8 mouse cellular contexts compared by ENCODE assay signal in the genomic region with DNA sequence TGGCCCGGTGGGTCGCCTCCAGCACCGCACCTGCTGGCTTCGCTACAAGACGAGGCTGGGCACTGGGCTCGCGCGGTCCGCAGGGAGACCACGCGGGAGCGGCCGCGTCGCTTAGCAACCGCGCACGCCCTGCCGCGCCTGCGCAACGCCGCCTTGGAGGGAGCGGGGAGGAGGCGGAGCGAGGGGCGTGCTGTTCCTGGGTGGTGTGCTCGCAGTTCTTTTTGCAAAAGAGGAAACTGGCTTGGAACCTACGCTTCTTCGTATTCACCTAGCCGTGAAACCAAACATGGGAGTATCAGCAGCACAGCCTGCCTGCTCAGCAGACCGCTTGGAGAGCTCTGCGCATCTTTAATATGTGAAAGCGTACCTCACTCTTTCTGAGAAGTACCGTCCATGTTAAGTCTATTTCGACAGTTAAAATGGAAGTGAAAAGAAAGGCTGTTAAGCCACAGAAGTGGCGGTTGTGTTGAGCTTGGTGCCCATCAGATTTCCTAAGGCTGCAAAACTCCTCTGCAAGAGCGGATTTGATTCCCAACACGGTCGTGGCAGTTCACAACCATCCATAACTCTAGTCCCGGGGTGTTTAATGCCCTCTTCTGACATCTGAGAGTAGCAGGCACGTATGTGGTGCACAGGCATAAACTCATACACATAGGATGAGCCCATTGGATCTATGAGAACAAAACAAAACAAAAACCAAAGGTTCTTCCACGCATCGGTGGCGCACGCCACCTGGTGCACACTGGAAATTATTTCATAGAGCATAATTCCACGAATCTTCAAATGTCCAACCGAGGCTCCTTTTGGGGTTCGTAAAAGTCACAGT. TPM values are rescaled to one million over a fixed set of nuclear protein-coding genes. Genes with fewer than 3 reads are reported as not detected.
DNase-seq lines count a peak whose midpoint lies in the region; ATAC-seq and TF ChIP-seq lines count a peak whose summit lies in the region.

Gene Dyrk3 (minus strand): TSS at position 150 of the 826 bp plus-strand sequence.

- H3K27ac ChIP-seq in CH12.LX (ENCODE audit: insufficient read depth, low read depth) = peak within 1 kb of the TSS; percentile 92
- H3K27ac ChIP-seq in forebrain, embryonic 11.5 days (ENCODE audit: low read depth, low read length) = peak within 1 kb of the TSS; percentile 80
- peak within 1 kb of the TSS; percentile 87 for H3K27ac ChIP-seq in heart, postnatal 0 days (ENCODE audit: low read depth)
- peak within 1 kb of the TSS; percentile 92 for H3K27ac ChIP-seq in neural tube, embryonic 15.5 days (replicated peaks)

- no peaks in the 10 kb centered on the region for H3K9me3 ChIP-seq in CH12.LX (replicated peaks; ENCODE audit: low read length)
- no peaks in the 10 kb centered on the region for H3K9me3 ChIP-seq in forebrain, embryonic 11.5 days (ENCODE audit: control insufficient read depth, low read length)
- H3K9me3 ChIP-seq in heart, postnatal 0 days (replicated peaks; ENCODE audit: control insufficient read depth, low read length) = no peaks in the 10 kb centered on the region
- H3K9me3 ChIP-seq in neural tube, embryonic 15.5 days (replicated peaks) = no peaks in the 10 kb centered on the region

- dilution Hi-C loops in CH12.LX (cut with MboI; ENCODE audit: extremely low pct_ligation_motif_present, extremely low pct_unique_long_range_greater_than_20kb, low sequenced_read_pairs) = no loop called here

- peaks cover 4 to 12% of the 10 kb centered on the region in 2 experiments for H3K36me3 ChIP-seq in CH12.LX (replicated peaks in 1 of 2; ENCODE audit: control insufficient read depth in 1 of 2, insufficient read depth in 1 of 2, low read length in 1 of 2)
- no peaks in the 10 kb centered on the region for H3K36me3 ChIP-seq in forebrain, embryonic 11.5 days (ENCODE audit: control insufficient read depth, insufficient read depth, low read length)
- no peaks in the 10 kb centered on the region for H3K36me3 ChIP-seq in heart, postnatal 0 days (replicated peaks; ENCODE audit: control insufficient read depth, insufficient read depth, low read length)
- 0 out of 2 replicates have a peak, but pooled peaks cover 2% of the 10 kb centered on the region for H3K36me3 ChIP-seq in neural tube, embryonic 15.5 days

- peaks cover 13 to 71% of the 10 kb centered on the region in 2 experiments for H3K4me1 ChIP-seq in CH12.LX (ENCODE audit: control insufficient read depth in 1 of 2, insufficient read depth in 2 of 2)
- H3K4me1 ChIP-seq in forebrain, embryonic 11.5 days (replicated peaks; ENCODE audit: control insufficient read depth, insufficient read depth, low read length) = peaks cover 17% of the 10 kb centered on the region
- peaks cover 7% of the 10 kb centered on the region for H3K4me1 ChIP-seq in heart, postnatal 0 days (ENCODE audit: control insufficient read depth, insufficient read depth)
- H3K4me1 ChIP-seq in neural tube, embryonic 15.5 days = peaks cover 40% of the 10 kb centered on the region

- H3K79me2 ChIP-seq in CH12.LX (replicated peaks; ENCODE audit: control insufficient read depth, extremely low read depth, insufficient read depth, poor library complexity, severe bottlenecking) = peaks cover 20% of the 10 kb centered on the region

- peak in 1 of 2 experiments; percentile 53; a peak in 2 of 4 replicates for TF ChIP-seq CTCF in CH12.LX (conservative IDR thresholded peaks at IDR 0.05 in 1 of 2, IDR thresholded peaks at IDR 0.05 in 1 of 2; ENCODE audit: low read depth in 2 of 2, low read length in 2 of 2)
- TF ChIP-seq CTCF in heart, postnatal 0 days (IDR thresholded peaks at IDR 0.05; ENCODE audit: low read depth) = peak; percentile 56

- in situ Hi-C loops in CH12.LX (cut with MboI; ENCODE audit: low pct_ligation_motif_present, low pct_unique_long_range_greater_than_20kb, low sequenced_read_pairs) = no loop called here

- peak; percentile 97 for ATAC-seq in forebrain, embryonic 11.5 days (replicated peaks; ENCODE audit: low FRiP score)
- peak; percentile 98 for ATAC-seq in heart, postnatal 0 days (ENCODE audit: insufficient read depth, low read depth)
- peak; percentile 98 for ATAC-seq in neural tube, embryonic 15.5 days (ENCODE audit: low FRiP score)

- WGBS in forebrain, embryonic 11.5 days = 7% methylated on average over 48 of the region's 49 CpGs
- WGBS in heart, postnatal 0 days = 4% methylated on average over 47 of the region's 49 CpGs
- 5% methylated on average over 49 of the region's 49 CpGs for WGBS in neural tube, embryonic 15.5 days

- TF ChIP-seq RAD21 in CH12.LX (IDR thresholded peaks at IDR 0.05; ENCODE audit: low read depth, low read length) = peak; percentile 17

- DNase-seq in CH12.LX (ENCODE audit: extremely low read depth) = peak; percentile 95
- DNase-seq in c-Kit-positive CD71-negative TER-119-negative erythroid progenitor cells, embryonic 14.5 days (ENCODE audit: low read depth) = peak; percentile 90
- DNase-seq in forebrain, embryonic 11.5 days (ENCODE audit: low spot score) = peak; percentile 97
- peak; percentile 87 for DNase-seq in heart, postnatal 0 days (ENCODE audit: low spot score)
- DNase-seq in kidney, postnatal 4 days = peak; percentile 92 to 95
- peak; percentile 92 to 94 for DNase-seq in lung, adult 18-20 months
- peak; percentile 87 for DNase-seq in testis, postnatal 14 days (ENCODE audit: low spot score)

- H3K4me3 ChIP-seq in CH12.LX (replicated peaks in 1 of 3; ENCODE audit: low read depth in 2 of 3, low read length in 2 of 3, poor library complexity in 1 of 3) = peak within 1 kb of the TSS; percentile 75 to 96 (median 81)
- H3K4me3 ChIP-seq in forebrain, embryonic 11.5 days (ENCODE audit: low read depth, low read length) = peak within 1 kb of the TSS; percentile 77
- H3K4me3 ChIP-seq in heart, postnatal 0 days (ENCODE audit: low read depth, low read length) = peak within 1 kb of the TSS; percentile 80
- H3K4me3 ChIP-seq in neural tube, embryonic 15.5 days (replicated peaks) = peak within 1 kb of the TSS; percentile 85

- H3K27me3 ChIP-seq in CH12.LX (replicated peaks) = no peaks in the 10 kb centered on the region
- no peaks in the 10 kb centered on the region for H3K27me3 ChIP-seq in forebrain, embryonic 11.5 days (ENCODE audit: control insufficient read depth, insufficient read depth, low read length)
- H3K27me3 ChIP-seq in heart, postnatal 0 days (ENCODE audit: control insufficient read depth, insufficient read depth, low read length) = no peaks in the 10 kb centered on the region
- no peaks in the 10 kb centered on the region for H3K27me3 ChIP-seq in neural tube, embryonic 15.5 days (replicated peaks)

- H3K4me2 ChIP-seq in CH12.LX (ENCODE audit: insufficient read depth, low read depth, poor library complexity, severe bottlenecking) = peak within 1 kb of the TSS; percentile 94
- peak within 1 kb of the TSS; percentile 74 for H3K4me2 ChIP-seq in forebrain, embryonic 11.5 days (ENCODE audit: low read depth, low read length, severe bottlenecking)
- H3K4me2 ChIP-seq in heart, postnatal 0 days (ENCODE audit: low read depth, low read length) = peak within 1 kb of the TSS; percentile 99
- peak within 1 kb of the TSS; percentile 75 for H3K4me2 ChIP-seq in neural tube, embryonic 15.5 days

- TF ChIP-seq POLR2A in CH12.LX (IDR thresholded peaks at IDR 0.05; ENCODE audit: low read depth, low read length) = peak; percentile 72

- TF ChIP-seq EP300 in CH12.LX (IDR thresholded peaks at IDR 0.05; ENCODE audit: low read length) = no peak
- TF ChIP-seq EP300 in heart, postnatal 0 days (IDR thresholded peaks at IDR 0.05; ENCODE audit: low read depth) = no peak

- peak within 1 kb of the TSS; percentile 99 for H3K9ac ChIP-seq in CH12.LX (ENCODE audit: insufficient read depth, low read depth)
- peak within 1 kb of the TSS; percentile 85 for H3K9ac ChIP-seq in forebrain, embryonic 11.5 days (ENCODE audit: low read length)
- H3K9ac ChIP-seq in heart, postnatal 0 days (replicated peaks; ENCODE audit: low read depth, low read length) = peak within 1 kb of the TSS; percentile 66
- peak within 1 kb of the TSS; percentile 73 for H3K9ac ChIP-seq in neural tube, embryonic 15.5 days (replicated peaks)

TF ChIP-seq in CH12.LX, 34 proteins besides CTCF, POLR2A, EP300 and RAD21 (continues in another document):
- no peak for TF ChIP-seq E2F4 (IDR thresholded peaks at IDR 0.05; ENCODE audit: insufficient replicate concordance, low read depth, low read length)
- no peak for TF ChIP-seq ZKSCAN1 (IDR thresholded peaks at IDR 0.05; ENCODE audit: borderline replicate concordance, low read depth, low read length)
- TF ChIP-seq ZC3H11A (IDR thresholded peaks at IDR 0.05; ENCODE audit: low read depth, low read length) = no peak
- no peak; the same call in 1 of the 2 replicates for TF ChIP-seq JUND (conservative IDR thresholded peaks at IDR 0.05; ENCODE audit: low read depth, low read length)
- TF ChIP-seq HCFC1 (IDR thresholded peaks at IDR 0.05; ENCODE audit: low read depth, low read length) = no peak
- no peak for TF ChIP-seq JUN (IDR thresholded peaks at IDR 0.05; ENCODE audit: insufficient read depth, low read depth, low read length)
- no peak for TF ChIP-seq ETS1 (conservative IDR thresholded peaks at IDR 0.05; ENCODE audit: low read depth, low read length)
- no peak for TF ChIP-seq MAFK (IDR thresholded peaks at IDR 0.05; ENCODE audit: insufficient replicate concordance, low read length)
- TF ChIP-seq ELF1 (IDR thresholded peaks at IDR 0.05; ENCODE audit: low read depth, low read length) = peak; percentile 63
- peak; percentile 40 for TF ChIP-seq SIN3A (IDR thresholded peaks at IDR 0.05; ENCODE audit: low read length)
- peak; percentile 98 for TF ChIP-seq NRF1 (IDR thresholded peaks at IDR 0.05; ENCODE audit: low read depth, low read length)
- no peak for TF ChIP-seq CHD2 (IDR thresholded peaks at IDR 0.05; ENCODE audit: low read length)
- TF ChIP-seq KAT2A (IDR thresholded peaks at IDR 0.05; ENCODE audit: insufficient replicate concordance, low read length) = no peak
- TF ChIP-seq MYC (IDR thresholded peaks at IDR 0.05; ENCODE audit: low read depth, low read length) = 0 out of 2 replicates have a peak, but pooled peaks have one; percentile 22
- TF ChIP-seq IRF4 (IDR thresholded peaks at IDR 0.05; ENCODE audit: low read depth, low read length) = 0 out of 2 replicates have a peak, but pooled peaks have one; percentile 5
- TF ChIP-seq GABPA (IDR thresholded peaks at IDR 0.05; ENCODE audit: insufficient replicate concordance, low read depth, low read length) = no peak
- peak; percentile 38; the same call in 1 of the 2 replicates for TF ChIP-seq ZMIZ1 (IDR thresholded peaks at IDR 0.05; ENCODE audit: low read depth, low read length)

RNA-seq across cellular contexts. Expression of gene Dyrk3, which starts in this region (rescaled TPM):
- total RNA-seq in CH12.LX (2012; rRNA removed) = 6.4 and 6.7 TPM in 2 replicates
- total RNA-seq in CH12.LX (2014; rRNA removed) = 9.8 and 10.1 TPM in 2 replicates
- polyA plus RNA-seq in CH12.LX (2012; ENCODE audit: insufficient read length, low read depth) = 8.2 and 8.3 TPM in 2 replicates
- polyA plus RNA-seq in forebrain, embryonic 11.5 days (2014; fragmentation: Nextera tagmentation; extraction: Ambion mirVana) = 17.1 and 20.8 TPM in 2 replicates
- 1.3 and 1.4 TPM in 2 replicates for total RNA-seq in heart, postnatal 0 days (2014; rRNA removed; ENCODE audit: low replicate concordance)
- polyA plus RNA-seq in heart, postnatal 0 days (2015; fragmentation: Nextera tagmentation; extraction: Ambion mirVana) = 0.60 and 0.86 TPM in 2 replicates
- polyA plus RNA-seq in neural tube, embryonic 15.5 days (2015; fragmentation: Nextera tagmentation; extraction: Ambion mirVana) = 10.3 and 14.0 TPM in 2 replicates

Comparison
In these comparisons a context has a peak if more than half of its experiments do, and no peak if none do; other contexts are left out.
1. Peak in every context shown above with its lines: DNase-seq, ATAC-seq, H3K4me3 ChIP-seq and H3K27ac ChIP-seq.